Mouse (Mus musculus) cerebellum, adult 11-12 months (tissue): Measurements from ENCODE around the gene Clec1a.
"Not testable (repeated sequence)": the region's sequence is repeated elsewhere in the genome, so short reads cannot be mapped to it uniquely, and the experiment has no call there.

ENCODE experiments used
- DNase-seq: peaks from one replicate; pipeline ENCODE4 v3.0.0; 2022

Clec1a gene

GRCm38 (mm10) chr6:129451411-129452039 lies at the start of gene Clec1a:
Gene Clec1a, minus strand, starts transcription at chr6:129452000.
- no peak for DNase-seq

GRCm38 (mm10) chr6:129499516-129499915 lies 47.7 kb upstream of the Clec1a start:
- DNase-seq, result not testable (repeated sequence)

- DNase-seq, result no peak
Observed at GRCm38 (mm10) chr6:129497345-129498218, 45.8 kb upstream of the Clec1a start.

- no peak for DNase-seq
Observed at GRCm38 (mm10) chr6:129494924-129495323, 43.1 kb upstream of the Clec1a start.

GRCm38 (mm10) chr6:129480089-129480958 lies 28.5 kb upstream of the Clec1a start:
- no peak for DNase-seq

- no peak for DNase-seq
Observed at GRCm38 (mm10) chr6:129476404-129477126, 24.8 kb upstream of the Clec1a start.

- DNase-seq, result no peak
Observed at GRCm38 (mm10) chr6:129472627-129473026, 20.8 kb upstream of the Clec1a start.

- no peak for DNase-seq
Observed at GRCm38 (mm10) chr6:129471386-129471785, 19.6 kb upstream of the Clec1a start.

- DNase-seq, result no peak
Observed at GRCm38 (mm10) chr6:129449743-129450142, 2.1 kb downstream of the Clec1a start.

- DNase-seq, result no peak
Observed at GRCm38 (mm10) chr6:129438033-129438432, 13.8 kb downstream of the Clec1a start.

- no peak for DNase-seq
Observed at GRCm38 (mm10) chr6:129436025-129436424, 15.8 kb downstream of the Clec1a start.

GRCm38 (mm10) chr6:129434239-129434638 lies 17.6 kb downstream of the Clec1a start:
- DNase-seq, result no peak

GRCm38 (mm10) chr6:129427281-129427680 lies 24.5 kb downstream of the Clec1a start:
- no peak for DNase-seq

- DNase-seq, result no peak
Observed at GRCm38 (mm10) chr6:129425812-129426211, 26.0 kb downstream of the Clec1a start.

- no peak for DNase-seq
Observed at GRCm38 (mm10) chr6:129425217-129425616, 26.6 kb downstream of the Clec1a start.

GRCm38 (mm10) chr6:129423734-129424072 lies 28.1 kb downstream of the Clec1a start:
- DNase-seq, result peak; percentile 20

GRCm38 (mm10) chr6:129423040-129423733 lies 28.6 kb downstream of the Clec1a start:
- no peak for DNase-seq

- DNase-seq, result no peak
Observed at GRCm38 (mm10) chr6:129422311-129422710, 29.5 kb downstream of the Clec1a start.

GRCm38 (mm10) chr6:129414177-129414576 lies 37.6 kb downstream of the Clec1a start:
- DNase-seq, result no peak

- DNase-seq, result no peak
Observed at GRCm38 (mm10) chr6:129408562-129408961, 43.2 kb downstream of the Clec1a start, which contains the start of gene Clec9a. Gene Clec9a, plus strand, starts transcription at chr6:129408862.

GRCm38 (mm10) chr6:129407324-129407723 lies 44.5 kb downstream of the Clec1a start:
- no peak for DNase-seq

GRCm38 (mm10) chr6:129405999-129406398 lies 45.8 kb downstream of the Clec1a start:
- no peak for DNase-seq
